Mouse (Mus musculus): ENCODE measurements around the gene Zbtb42. TPM values are rescaled to one million over a fixed set of nuclear protein-coding genes. Genes with fewer than 3 reads are reported as not detected.

Zbtb42 gene
- polyA plus RNA-seq, 1 experiment from 2014 or later, result 7.3 TPM

GRCm38 (mm10) chr12:112644855-112645506 lies 33.6 kb upstream of the Zbtb42 start:
- Histone ChIP-seq H3K4me2 (replicated peaks) (peak overlapping the region; percentile 89), H3K27ac (replicated peaks) (peak overlapping the region; percentile 81), H3K9me3 (no peaks in the 10 kb centered on the region), H3K4me1 (peaks cover 18% of the 10 kb centered on the region), H3K9ac (replicated peaks) (peak overlapping the region; percentile 81), H3K4me3 (peak overlapping the region; percentile 75), H3K27me3 (no peaks in the 10 kb centered on the region), H3K36me3 (peaks cover 26% of the 10 kb centered on the region)
- no peak; the same call in 1 of the 2 replicates for ATAC-seq (ENCODE audit: low FRiP score, low read depth)
- WGBS, result under 1% methylated on average over 75 of the region's 75 CpGs

- no peak for ATAC-seq (ENCODE audit: low FRiP score, low read depth)
- peak overlapping the region; percentile 75 for H3K4me3 ChIP-seq
- 62% methylated on average over 6 of the region's 6 CpGs for WGBS
- peaks cover 37% of the 10 kb centered on the region for H3K36me3 ChIP-seq
- H3K4me2 ChIP-seq (replicated peaks), result peak overlapping the region; percentile 89
- no peaks in the 10 kb centered on the region for H3K9me3 ChIP-seq
- H3K4me1 ChIP-seq, result peaks cover 18% of the 10 kb centered on the region
- no peak overlapping the region for H3K27ac ChIP-seq (replicated peaks)
- no peaks in the 10 kb centered on the region for H3K27me3 ChIP-seq
- peak overlapping the region; percentile 81 for H3K9ac ChIP-seq (replicated peaks)
Measured at GRCm38 (mm10) chr12:112646139-112646538, 32.5 kb upstream of the Zbtb42 start.

GRCm38 (mm10) chr12:112648081-112648480 lies 30.5 kb upstream of the Zbtb42 start:
- peaks cover 51% of the 10 kb centered on the region for H3K36me3 ChIP-seq
- no peak overlapping the region for H3K4me2 ChIP-seq (replicated peaks)
- peaks cover 18% of the 10 kb centered on the region for H3K4me1 ChIP-seq
- no peaks in the 10 kb centered on the region for H3K27me3 ChIP-seq
- no peak for ATAC-seq (ENCODE audit: low FRiP score, low read depth)
- no peaks in the 10 kb centered on the region for H3K9me3 ChIP-seq
- H3K9ac ChIP-seq (replicated peaks), result no peak overlapping the region
- no peak overlapping the region for H3K4me3 ChIP-seq
- no peak overlapping the region for H3K27ac ChIP-seq (replicated peaks)
- 93% methylated on average over 5 of the region's 5 CpGs for WGBS

- H3K9me3 ChIP-seq, result no peaks in the 10 kb centered on the region
- H3K4me2 ChIP-seq (replicated peaks), result no peak overlapping the region
- no peak overlapping the region for H3K9ac ChIP-seq (replicated peaks)
- no peak for ATAC-seq (ENCODE audit: low FRiP score, low read depth)
- H3K4me3 ChIP-seq, result no peak overlapping the region
- peaks cover 87% of the 10 kb centered on the region for H3K36me3 ChIP-seq
- H3K4me1 ChIP-seq, result peaks cover under 1% of the 10 kb centered on the region
- no peaks in the 10 kb centered on the region for H3K27me3 ChIP-seq
- WGBS, result 82% methylated on average over 5 of the region's 5 CpGs
- H3K27ac ChIP-seq (replicated peaks), result no peak overlapping the region
Measured at GRCm38 (mm10) chr12:112651778-112652439, 26.7 kb upstream of the Zbtb42 start.

- Histone ChIP-seq H3K9me3 (no peaks in the 10 kb centered on the region), H3K36me3 (peaks cover 91% of the 10 kb centered on the region), H3K4me3 (no peak overlapping the region), H3K4me1 (no peaks in the 10 kb centered on the region; the same call in 1 of the 2 replicates), H3K27me3 (no peaks in the 10 kb centered on the region), H3K4me2 (replicated peaks) (no peak overlapping the region), H3K27ac (replicated peaks) (peak overlapping the region; percentile 47; the same call in 1 of the 2 replicates), H3K9ac (replicated peaks) (no peak overlapping the region)
- 56% methylated on average over 7 of the region's 7 CpGs for whole genome bisulfite sequencing
- ATAC-seq (ENCODE audit: low FRiP score, low read depth), result peak; percentile 63
Measured at GRCm38 (mm10) chr12:112653157-112653824, 25.3 kb upstream of the Zbtb42 start.

GRCm38 (mm10) chr12:112654076-112654475 lies 24.6 kb upstream of the Zbtb42 start:
- no peaks in the 10 kb centered on the region for H3K27me3 ChIP-seq
- no peak for ATAC-seq (ENCODE audit: low FRiP score, low read depth)
- H3K4me1 ChIP-seq, result no peaks in the 10 kb centered on the region; the same call in 1 of the 2 replicates
- WGBS, result 96% methylated on average over 5 of the region's 5 CpGs
- no peak overlapping the region for H3K9ac ChIP-seq (replicated peaks)
- H3K36me3 ChIP-seq, result peaks cover 91% of the 10 kb centered on the region
- no peaks in the 10 kb centered on the region for H3K9me3 ChIP-seq
- no peak overlapping the region for H3K4me3 ChIP-seq
- H3K27ac ChIP-seq (replicated peaks), result peak overlapping the region; percentile 47; the same call in 1 of the 2 replicates
- no peak overlapping the region for H3K4me2 ChIP-seq (replicated peaks)

GRCm38 (mm10) chr12:112658619-112659018 lies 20.0 kb upstream of the Zbtb42 start:
- no peak overlapping the region for H3K27ac ChIP-seq (replicated peaks)
- no peak overlapping the region for H3K9ac ChIP-seq (replicated peaks)
- H3K4me1 ChIP-seq, result peaks cover 38% of the 10 kb centered on the region
- no peak overlapping the region for H3K4me3 ChIP-seq
- WGBS, result 97% methylated on average over 7 of the region's 7 CpGs
- no peaks in the 10 kb centered on the region for H3K9me3 ChIP-seq
- no peaks in the 10 kb centered on the region for H3K27me3 ChIP-seq
- no peak for ATAC-seq (ENCODE audit: low FRiP score, low read depth)
- peaks cover 95% of the 10 kb centered on the region for H3K36me3 ChIP-seq
- no peak overlapping the region for H3K4me2 ChIP-seq (replicated peaks)

GRCm38 (mm10) chr12:112659109-112659508 lies 19.5 kb upstream of the Zbtb42 start:
- Histone ChIP-seq H3K27me3 (no peaks in the 10 kb centered on the region), H3K27ac (replicated peaks) (no peak overlapping the region), H3K9ac (replicated peaks) (0 out of 2 replicates have a peak overlapping the region, but pooled peaks have one; percentile 16), H3K36me3 (peaks cover 90% of the 10 kb centered on the region), H3K9me3 (no peaks in the 10 kb centered on the region), H3K4me1 (peaks cover 43% of the 10 kb centered on the region), H3K4me3 (no peak overlapping the region), H3K4me2 (replicated peaks) (no peak overlapping the region)
- ATAC-seq (ENCODE audit: low FRiP score, low read depth), result no peak
- 75% methylated on average over 6 of the region's 6 CpGs for WGBS

GRCm38 (mm10) chr12:112660576-112661326 lies 17.9 kb upstream of the Zbtb42 start:
- Histone ChIP-seq H3K4me2 (replicated peaks) (peak overlapping the region; percentile 40), H3K27ac (replicated peaks) (peak overlapping the region; percentile 96), H3K9me3 (no peaks in the 10 kb centered on the region), H3K4me1 (peaks cover 59% of the 10 kb centered on the region), H3K9ac (replicated peaks) (peak overlapping the region; percentile 46; the same call in 1 of the 2 replicates), H3K36me3 (peaks cover 86% of the 10 kb centered on the region), H3K4me3 (no peak overlapping the region), H3K27me3 (no peaks in the 10 kb centered on the region)
- 31% methylated on average over 5 of the region's 5 CpGs for WGBS
- peak; percentile 51 for ATAC-seq (ENCODE audit: low FRiP score, low read depth)

- peaks cover 86% of the 10 kb centered on the region for H3K36me3 ChIP-seq
- peak overlapping the region; percentile 96 for H3K27ac ChIP-seq (replicated peaks)
- peaks cover 64% of the 10 kb centered on the region for H3K4me1 ChIP-seq
- no peaks in the 10 kb centered on the region for H3K27me3 ChIP-seq
- peak overlapping the region; percentile 40 for H3K4me2 ChIP-seq (replicated peaks)
- no peak for ATAC-seq (ENCODE audit: low FRiP score, low read depth)
- WGBS, result 70% methylated on average over 3 of the region's 3 CpGs
- no peaks in the 10 kb centered on the region for H3K9me3 ChIP-seq
- peak overlapping the region; percentile 46; the same call in 1 of the 2 replicates for H3K9ac ChIP-seq (replicated peaks)
- H3K4me3 ChIP-seq, result no peak overlapping the region
Measured at GRCm38 (mm10) chr12:112661327-112661605, 17.4 kb upstream of the Zbtb42 start.

GRCm38 (mm10) chr12:112661851-112662250 lies 16.8 kb upstream of the Zbtb42 start:
- H3K27me3 ChIP-seq, result no peaks in the 10 kb centered on the region
- 79% methylated on average over 9 of the region's 9 CpGs for WGBS
- H3K36me3 ChIP-seq, result peaks cover 86% of the 10 kb centered on the region
- H3K9me3 ChIP-seq, result no peaks in the 10 kb centered on the region
- no peak overlapping the region for H3K4me3 ChIP-seq
- H3K27ac ChIP-seq (replicated peaks), result peak overlapping the region; percentile 96
- no peak overlapping the region for H3K4me2 ChIP-seq (replicated peaks)
- H3K9ac ChIP-seq (replicated peaks), result no peak overlapping the region; the same call in 1 of the 2 replicates
- H3K4me1 ChIP-seq, result peaks cover 70% of the 10 kb centered on the region
- ATAC-seq (ENCODE audit: low FRiP score, low read depth), result no peak

Data from midbrain, embryonic 12.5 days (tissue).